Mouse (Mus musculus) forebrain, postnatal 0 days (tissue): Measurements from ENCODE around the gene Nr1h4. TPM values are rescaled to one million over a fixed set of nuclear protein-coding genes. Genes with fewer than 3 reads are reported as not detected.

Source experiments
- ATAC-seq: fragments of 200-750 bp; cut with Nextera tagmentation; 2 replicates; pipeline ENCODE4 v1.8.0; 2017; ENCODE audit warnings: mild to moderate bottlenecking, moderate library complexity
- DNase-seq: peaks from one replicate; pipeline ENCODE4 v3.0.0-alpha.2; 2015
- H3K27ac ChIP-seq: fragments of 300-500 bp; sonication (generic); 2 replicates; pipeline ENCODE4 v1.5.1; 2014; ENCODE audit warnings: low read depth, mild to moderate bottlenecking, antibody characterized with exemption, low read length, moderate library complexity, mixed read lengths
- H3K27me3 ChIP-seq: fragments of 300-500 bp; sonication (generic); 2 replicates; pipeline ENCODE4 v1.6.1; 2014; ENCODE audit warnings: mild to moderate bottlenecking, low read length, mixed read lengths; ENCODE audit not compliant: insufficient read depth
- H3K36me3 ChIP-seq: fragments of 300-500 bp; sonication (generic); 2 replicates; pipeline ENCODE4 v1.6.1; 2014; ENCODE audit warnings: mild to moderate bottlenecking, moderate library complexity; ENCODE audit not compliant: insufficient read depth
- H3K4me1 ChIP-seq: fragments of 300-500 bp; sonication (generic); 2 replicates; pipeline ENCODE4 v1.6.1; 2014; ENCODE audit warnings: antibody characterized with exemption; ENCODE audit not compliant: insufficient read depth
- H3K4me2 ChIP-seq: fragments of 300-500 bp; sonication (generic); 2 replicates; pipeline ENCODE4 v1.6.1; 2014; ENCODE audit warnings: low read depth, mild to moderate bottlenecking, moderate library complexity
- H3K4me3 ChIP-seq: fragments of 300-500 bp; sonication (generic); 2 replicates; pipeline ENCODE4 v1.5.1; 2014; ENCODE audit warnings: low read depth, low read length, mixed read lengths
- H3K9ac ChIP-seq: fragments of 300-500 bp; sonication (generic); 2 replicates; pipeline ENCODE4 v1.6.1; 2014; ENCODE audit warnings: mild to moderate bottlenecking
- H3K9me3 ChIP-seq: fragments of 300-500 bp; sonication (generic); 2 replicates; pipeline ENCODE4 v1.6.1; 2016; ENCODE audit warnings: low read length
- CTCF ChIP-seq: sonication (generic); IDR thresholded peaks from 2 replicates; pipeline ENCODE4 v1.5.1; 2016; ENCODE audit warnings: antibody characterized with exemption, control low read depth, low read depth
- WGBS: fragments of 180-500 bp; shearing (Covaris S2); extraction: QIAGEN DNeasy Blood & Tissue Kit; methylation state at CpG from one replicate; pipeline ENCODE4 v1.1.7; 2014; 5-methylcytosine and 5-hydroxymethylcytosine counted together
- polyA plus RNA-seq: library from polyadenylated mRNA; unstranded; fragments of >200 nt; fragmentation: Nextera tagmentation; extraction: Ambion mirVana; gene quantifications from 2 replicates; pipeline ENCODE4 v1.2.1, GENCODE M21; 2015
- total RNA-seq: library from RNA; depleted of rRNA; stranded (reverse); fragments of >200 nt; gene quantifications from 2 replicates; pipeline ENCODE4 v1.2.3, GENCODE M21; 2014

The Nr1h4 gene
- total and polyA plus RNA-seq, 2 experiments from 2014 or later = not detected

GRCm38 (mm10) chr10:89435413-89435812 is 98.0 kb downstream of the Nr1h4 start:
- TF ChIP-seq CTCF = no peak
- Histone ChIP-seq H3K9me3 (no peaks in the 10 kb centered on the region), H3K27ac (no peak overlapping the region), H3K27me3 (no peaks in the 10 kb centered on the region), H3K4me1 (no peaks in the 10 kb centered on the region; the same call in 1 of the 2 replicates), H3K36me3 (no peaks in the 10 kb centered on the region), H3K9ac (no peak overlapping the region), H3K4me2 (0 out of 2 replicates have a peak overlapping the region, but pooled peaks have one; percentile 3), H3K4me3 (no peak overlapping the region)
- DNase-seq (no peak), ATAC-seq (no peak)
- 32% methylated on average over 12 of the region's 12 CpGs for WGBS

GRCm38 (mm10) chr10:89434509-89435210 is 98.7 kb downstream of the Nr1h4 start:
- 15% methylated on average over 17 of the region's 17 CpGs for WGBS
- H3K27ac ChIP-seq = no peak overlapping the region
- DNase-seq (peak; percentile 45), ATAC-seq (peak; percentile 74)
- peak overlapping the region; percentile 23; the same call in 1 of the 2 replicates for H3K4me2 ChIP-seq
- H3K36me3 ChIP-seq = no peaks in the 10 kb centered on the region
- no peak overlapping the region for H3K4me3 ChIP-seq
- no peaks in the 10 kb centered on the region for H3K27me3 ChIP-seq
- no peak for TF ChIP-seq CTCF
- H3K4me1 ChIP-seq = no peaks in the 10 kb centered on the region; the same call in 1 of the 2 replicates
- no peak overlapping the region for H3K9ac ChIP-seq
- no peaks in the 10 kb centered on the region for H3K9me3 ChIP-seq

DNA sequence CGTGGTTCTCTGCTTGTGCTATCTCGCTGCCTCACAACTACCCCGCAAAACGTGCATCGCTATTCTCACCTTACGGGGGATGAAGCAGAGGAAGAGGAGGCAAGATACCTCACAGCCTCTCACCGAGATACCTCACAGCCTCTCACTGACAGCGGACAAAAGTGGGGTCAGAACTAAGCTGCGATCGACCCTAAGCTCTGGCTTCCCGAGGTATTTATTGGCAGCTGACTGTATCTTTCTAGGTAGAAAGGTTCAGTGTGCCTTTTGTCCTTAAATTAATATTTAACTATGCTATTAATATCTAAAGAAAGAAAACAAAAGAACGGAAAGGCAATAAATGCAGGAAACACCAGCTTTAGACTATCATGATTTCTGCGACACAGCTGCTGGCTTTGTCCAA is 100.6 kb downstream of the Nr1h4 start:
- H3K27ac ChIP-seq = no peak overlapping the region
- no peak for DNase-seq
- H3K4me1 ChIP-seq = no peaks in the 10 kb centered on the region; the same call in 1 of the 2 replicates
- 92% methylated on average over 13 of the region's 13 CpGs for WGBS
- H3K9me3 ChIP-seq = no peaks in the 10 kb centered on the region
- no peaks in the 10 kb centered on the region for H3K27me3 ChIP-seq
- H3K4me3 ChIP-seq = no peak overlapping the region
- ATAC-seq = no peak
- no peaks in the 10 kb centered on the region for H3K36me3 ChIP-seq
- no peak for TF ChIP-seq CTCF
- H3K4me2 ChIP-seq = no peak overlapping the region
- H3K9ac ChIP-seq = no peak overlapping the region

DNA sequence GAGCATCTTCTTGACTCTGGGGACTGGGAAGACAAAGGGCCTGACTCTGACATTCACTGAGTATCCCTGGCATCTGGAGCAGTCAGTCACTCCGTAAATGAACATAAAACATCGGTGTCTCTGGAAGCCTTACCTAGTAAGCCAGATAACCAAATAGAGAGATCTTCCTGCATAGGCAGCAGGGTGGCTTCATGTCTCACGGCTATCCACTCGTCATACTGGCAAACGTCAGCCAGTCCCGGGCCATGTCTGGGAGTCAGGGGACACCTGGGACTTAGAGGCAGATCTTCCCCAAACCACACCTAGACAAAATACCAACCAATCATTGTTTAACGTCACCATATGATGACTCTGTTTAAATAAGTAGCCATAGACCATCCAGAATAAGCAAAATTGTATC is 102.6 kb downstream of the Nr1h4 start:
- TF ChIP-seq CTCF = no peak
- no peaks in the 10 kb centered on the region; the same call in 1 of the 2 replicates for H3K4me1 ChIP-seq
- H3K36me3 ChIP-seq = no peaks in the 10 kb centered on the region
- WGBS = 92% methylated on average over 7 of the region's 7 CpGs
- H3K27ac ChIP-seq = no peak overlapping the region
- H3K9me3 ChIP-seq = no peaks in the 10 kb centered on the region
- no peak overlapping the region for H3K9ac ChIP-seq
- no peak for DNase-seq
- H3K27me3 ChIP-seq = no peaks in the 10 kb centered on the region
- no peak overlapping the region for H3K4me3 ChIP-seq
- ATAC-seq = no peak
- H3K4me2 ChIP-seq = no peak overlapping the region

- DNase-seq = no peak
- H3K9ac ChIP-seq = no peak overlapping the region
- WGBS = 82% methylated on average over 11 of the region's 11 CpGs
- no peak for TF ChIP-seq CTCF
- no peaks in the 10 kb centered on the region for H3K4me1 ChIP-seq
- H3K4me2 ChIP-seq = no peak overlapping the region
- no peak overlapping the region for H3K27ac ChIP-seq
- no peak; the same call in 1 of the 2 replicates for ATAC-seq
- H3K27me3 ChIP-seq = no peaks in the 10 kb centered on the region
- H3K9me3 ChIP-seq = no peaks in the 10 kb centered on the region
- no peaks in the 10 kb centered on the region for H3K36me3 ChIP-seq
- no peak overlapping the region for H3K4me3 ChIP-seq
These were observed 108.5 kb downstream of the Nr1h4 start for GRCm38 (mm10) chr10:89424800-89425393.

GRCm38 (mm10) chr10:89424217-89424616 is 109.2 kb downstream of the Nr1h4 start:
- Histone ChIP-seq H3K36me3 (no peaks in the 10 kb centered on the region), H3K9ac (no peak overlapping the region), H3K4me2 (no peak overlapping the region), H3K27me3 (no peaks in the 10 kb centered on the region), H3K27ac (no peak overlapping the region), H3K9me3 (no peaks in the 10 kb centered on the region), H3K4me1 (no peaks in the 10 kb centered on the region), H3K4me3 (no peak overlapping the region)
- ATAC-seq = no peak
- no peak for DNase-seq
- WGBS = 92% methylated on average over 9 of the region's 9 CpGs
- no peak for TF ChIP-seq CTCF

GRCm38 (mm10) chr10:89423164-89423778 is 110.1 kb downstream of the Nr1h4 start:
- WGBS = 91% methylated on average over 9 of the region's 9 CpGs
- no peak for TF ChIP-seq CTCF

More at GRCm38 (mm10) chr10:89423164-89423778, 110.1 kb downstream of the Nr1h4 start:
- no peak overlapping the region for H3K4me3 ChIP-seq
- no peak overlapping the region for H3K27ac ChIP-seq
- no peak overlapping the region for H3K4me2 ChIP-seq
- H3K9ac ChIP-seq = no peak overlapping the region
- DNase-seq (no peak), ATAC-seq (no peak)
- no peaks in the 10 kb centered on the region for H3K36me3 ChIP-seq
- no peaks in the 10 kb centered on the region for H3K9me3 ChIP-seq
- H3K4me1 ChIP-seq = no peaks in the 10 kb centered on the region
- H3K27me3 ChIP-seq = no peaks in the 10 kb centered on the region
